8 mouse cellular contexts compared by ENCODE assay signal in genomic region chr6:49227184-49227735, GRCm38 (mm10). TPM values are rescaled to one million over a fixed set of nuclear protein-coding genes. Genes with fewer than 3 reads are reported as not detected.
A peak's percentile ranks its signal among the peaks of the same experiment; 100 is the strongest.
DNase-seq lines count a peak whose midpoint lies in the region; ATAC-seq and TF ChIP-seq lines count a peak whose summit lies in the region.

No protein-coding gene starts in this region.

- no peaks in the 10 kb centered on the region for H3K9me3 ChIP-seq in heart, embryonic 11.5 days (replicated peaks; ENCODE audit: control insufficient read depth, low read length)
- no peaks in the 10 kb centered on the region for H3K9me3 ChIP-seq in embryonic facial prominence, embryonic 11.5 days (replicated peaks; ENCODE audit: control insufficient read depth, low read length)
- H3K9me3 ChIP-seq in hindbrain, postnatal 0 days (ENCODE audit: low read length) = no peaks in the 10 kb centered on the region

- DNase-seq in heart, adult 11 months = no peak
- DNase-seq in CD4-positive helper T cell, adult 2 months (ENCODE audit: low read depth, low spot score) = peak; percentile 61
- DNase-seq in embryonic facial prominence, embryonic 11.5 days (ENCODE audit: low spot score) = peak; percentile 79
- peak; percentile 41 for DNase-seq in hindbrain, postnatal 0 days (ENCODE audit: low spot score)

- no peak for ATAC-seq in heart, embryonic 11.5 days (replicated peaks; ENCODE audit: insufficient number of reproducible peaks, low FRiP score, low TSS enrichment)
- no peak for ATAC-seq in embryonic facial prominence, embryonic 11.5 days (replicated peaks; ENCODE audit: insufficient number of reproducible peaks, low FRiP score, low TSS enrichment, low read depth)
- no peak for ATAC-seq in hindbrain, postnatal 0 days
- peak; percentile 90 for ATAC-seq in megakaryocyte-erythroid progenitor cell, adult 5-6 weeks (replicated peaks; ENCODE audit: low FRiP score, low TSS enrichment, poor library complexity, severe bottlenecking)
- ATAC-seq in erythroid progenitor cell, adult 5-6 weeks (replicated peaks; ENCODE audit: low FRiP score, poor library complexity, severe bottlenecking) = no peak
- ATAC-seq in cerebellum, adult (ENCODE audit: insufficient number of reproducible peaks, low FRiP score, low TSS enrichment) = no peak

- no peak overlapping the region for H3K9ac ChIP-seq in heart, embryonic 11.5 days (ENCODE audit: low read depth, low read length)
- H3K9ac ChIP-seq in embryonic facial prominence, embryonic 11.5 days (replicated peaks; ENCODE audit: low read length) = no peak overlapping the region
- no peak overlapping the region for H3K9ac ChIP-seq in hindbrain, postnatal 0 days (replicated peaks; ENCODE audit: low read length)

- H3K36me3 ChIP-seq in heart, embryonic 11.5 days (ENCODE audit: control insufficient read depth, insufficient read depth, low read length) = no peaks in the 10 kb centered on the region
- no peaks in the 10 kb centered on the region for H3K36me3 ChIP-seq in embryonic facial prominence, embryonic 11.5 days (replicated peaks; ENCODE audit: control insufficient read depth, insufficient read depth, low read depth, low read length)
- H3K36me3 ChIP-seq in hindbrain, postnatal 0 days (ENCODE audit: insufficient read depth, low read length) = no peaks in the 10 kb centered on the region

- H3K4me3 ChIP-seq in heart, embryonic 11.5 days (ENCODE audit: low read depth, low read length) = no peak overlapping the region
- H3K4me3 ChIP-seq in embryonic facial prominence, embryonic 11.5 days (ENCODE audit: low read depth, low read length) = no peak overlapping the region
- H3K4me3 ChIP-seq in hindbrain, postnatal 0 days (ENCODE audit: low read length) = no peak overlapping the region

- 9% methylated on average over 15 of the region's 15 CpGs for WGBS in heart, embryonic 11.5 days (ENCODE audit: insufficient replicate concordance)
- WGBS in embryonic facial prominence, embryonic 11.5 days = 8% methylated on average over 15 of the region's 15 CpGs
- 7% methylated on average over 15 of the region's 15 CpGs for WGBS in hindbrain, postnatal 0 days

- H3K4me2 ChIP-seq in heart, embryonic 11.5 days = peak overlapping the region; percentile 20
- H3K4me2 ChIP-seq in embryonic facial prominence, embryonic 11.5 days (ENCODE audit: low read depth, low read length) = peak overlapping the region; percentile 10; the same call in 1 of the 2 replicates
- no peak overlapping the region for H3K4me2 ChIP-seq in hindbrain, postnatal 0 days (ENCODE audit: low read depth, low read length)

- no peaks in the 10 kb centered on the region for H3K27me3 ChIP-seq in heart, embryonic 11.5 days (ENCODE audit: control insufficient read depth, insufficient read depth, low read length)
- H3K27me3 ChIP-seq in embryonic facial prominence, embryonic 11.5 days (ENCODE audit: control insufficient read depth, insufficient read depth, low read length) = no peaks in the 10 kb centered on the region
- no peaks in the 10 kb centered on the region for H3K27me3 ChIP-seq in hindbrain, postnatal 0 days (ENCODE audit: insufficient read depth, low read length)

- peaks cover 3% of the 10 kb centered on the region; the same call in 1 of the 2 replicates for H3K4me1 ChIP-seq in heart, embryonic 11.5 days (ENCODE audit: control insufficient read depth, insufficient read depth, low read length)
- H3K4me1 ChIP-seq in embryonic facial prominence, embryonic 11.5 days (ENCODE audit: control insufficient read depth, insufficient read depth, low read length) = no peaks in the 10 kb centered on the region
- no peaks in the 10 kb centered on the region for H3K4me1 ChIP-seq in hindbrain, postnatal 0 days (ENCODE audit: insufficient read depth, low read length)

- H3K27ac ChIP-seq in heart, embryonic 11.5 days (ENCODE audit: low read depth, low read length) = no peak overlapping the region
- H3K27ac ChIP-seq in embryonic facial prominence, embryonic 11.5 days (replicated peaks; ENCODE audit: low read depth, low read length) = no peak overlapping the region
- no peak overlapping the region for H3K27ac ChIP-seq in hindbrain, postnatal 0 days

- peak; percentile 56 for TF ChIP-seq CTCF in hindbrain, postnatal 0 days (IDR thresholded peaks at IDR 0.05; ENCODE audit: low read depth)

RNA-seq across cellular contexts. Expression of gene Igf2bp3, which starts 12.5 kb away (rescaled TPM):
- 74.4 and 78.3 TPM in 2 replicates for polyA plus RNA-seq in heart, embryonic 11.5 days (2014; fragmentation: Nextera tagmentation; extraction: Ambion mirVana)
- polyA plus RNA-seq in embryonic facial prominence, embryonic 11.5 days (2014; fragmentation: Nextera tagmentation; extraction: Ambion mirVana) = 138 and 149 TPM in 2 replicates
- total RNA-seq in hindbrain, postnatal 0 days (2014; rRNA removed) = 8.9 and 13.3 TPM in 2 replicates
- 16.1 and 16.6 TPM in 2 replicates for polyA plus RNA-seq in hindbrain, postnatal 0 days (2015; fragmentation: Nextera tagmentation; extraction: Ambion mirVana)
- 0.17 TPM in 1 of 2 replicates, not detected in the other for total RNA-seq in megakaryocyte-erythroid progenitor cell, adult 5-6 weeks (2014; fragmentation: Nextera tagmentation)
- not detected in 2 replicates for total RNA-seq in megakaryocyte-erythroid progenitor cell, adult 5-6 weeks (2017)
- not detected in 2 replicates for total RNA-seq in erythroid progenitor cell, adult 5-6 weeks (2015; ENCODE audit: low replicate concordance)
- total RNA-seq in erythroid progenitor cell, adult 5-6 weeks (2017; ENCODE audit: low replicate concordance) = not detected in 2 replicates

RNA-seq across cellular contexts. Expression of gene Tra2a, which starts 36.6 kb away (rescaled TPM):
- polyA plus RNA-seq in heart, embryonic 11.5 days (2014; fragmentation: Nextera tagmentation; extraction: Ambion mirVana) = 27.3 and 40.4 TPM in 2 replicates
- 53.3 and 55.5 TPM in 2 replicates for polyA plus RNA-seq in embryonic facial prominence, embryonic 11.5 days (2014; fragmentation: Nextera tagmentation; extraction: Ambion mirVana)
- 54.3 and 60.9 TPM in 2 replicates for total RNA-seq in hindbrain, postnatal 0 days (2014; rRNA removed)
- 43.0 and 44.6 TPM in 2 replicates for polyA plus RNA-seq in hindbrain, postnatal 0 days (2015; fragmentation: Nextera tagmentation; extraction: Ambion mirVana)
- 160 and 198 TPM in 2 replicates for total RNA-seq in megakaryocyte-erythroid progenitor cell, adult 5-6 weeks (2014; fragmentation: Nextera tagmentation)
- 184 and 193 TPM in 2 replicates for total RNA-seq in megakaryocyte-erythroid progenitor cell, adult 5-6 weeks (2017)
- 176 and 196 TPM in 2 replicates for total RNA-seq in erythroid progenitor cell, adult 5-6 weeks (2015; ENCODE audit: low replicate concordance)
- total RNA-seq in erythroid progenitor cell, adult 5-6 weeks (2017; ENCODE audit: low replicate concordance) = 116 and 133 TPM in 2 replicates
